Mouse (Mus musculus) cerebellum, postnatal 36 days (tissue): Measurements from ENCODE around the gene Mtmr4.
A peak's percentile ranks its signal among the peaks of the same experiment; 100 is the strongest.

ENCODE experiments used
- DNase-seq, 2 experiments: peaks; one replicate each; pipeline ENCODE4 v3.0.0; 2021 to 2022; ENCODE audit warnings: mixed read lengths in 2 of 2

Gene Mtmr4

DNA sequence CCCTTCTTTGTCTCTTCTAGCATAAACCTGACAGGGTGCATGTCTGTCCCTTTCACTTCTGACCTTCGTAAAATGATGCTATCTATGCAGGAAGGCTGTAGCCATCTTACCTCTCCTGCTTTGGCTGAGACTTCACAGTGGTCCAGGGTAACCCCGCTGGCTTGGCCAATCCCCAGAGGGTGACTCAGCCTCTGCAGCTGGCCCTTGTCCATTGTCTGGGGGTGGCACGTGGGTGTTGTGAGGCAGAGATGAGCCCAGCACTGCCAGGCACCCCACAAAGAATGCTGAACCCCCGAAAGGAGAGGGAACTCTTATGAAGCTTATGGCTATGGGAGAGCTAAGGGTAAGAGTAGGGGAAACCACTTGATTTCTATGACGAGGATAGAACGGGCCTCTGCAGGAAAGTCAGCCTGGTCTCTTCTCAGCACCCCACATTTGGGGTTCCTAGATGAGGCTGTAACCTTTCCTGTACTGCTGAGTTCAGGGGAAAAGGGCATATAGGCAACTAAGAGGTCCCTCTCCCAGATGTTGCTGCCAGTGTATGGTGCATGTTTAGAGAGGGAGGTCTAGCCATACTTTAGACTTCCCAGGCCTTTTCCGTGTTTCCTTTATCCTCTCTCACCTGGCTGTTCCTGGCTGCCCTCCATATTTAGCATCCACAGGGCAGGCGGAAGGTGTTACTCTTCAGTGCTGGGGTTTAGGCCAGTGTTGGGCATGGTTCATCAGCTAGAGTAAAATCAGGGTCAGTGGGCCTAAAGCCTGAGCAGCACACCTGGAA lies 9.8 kb upstream of the Mtmr4 start:
- peak; percentile 50 to 54 for DNase-seq

DNA sequence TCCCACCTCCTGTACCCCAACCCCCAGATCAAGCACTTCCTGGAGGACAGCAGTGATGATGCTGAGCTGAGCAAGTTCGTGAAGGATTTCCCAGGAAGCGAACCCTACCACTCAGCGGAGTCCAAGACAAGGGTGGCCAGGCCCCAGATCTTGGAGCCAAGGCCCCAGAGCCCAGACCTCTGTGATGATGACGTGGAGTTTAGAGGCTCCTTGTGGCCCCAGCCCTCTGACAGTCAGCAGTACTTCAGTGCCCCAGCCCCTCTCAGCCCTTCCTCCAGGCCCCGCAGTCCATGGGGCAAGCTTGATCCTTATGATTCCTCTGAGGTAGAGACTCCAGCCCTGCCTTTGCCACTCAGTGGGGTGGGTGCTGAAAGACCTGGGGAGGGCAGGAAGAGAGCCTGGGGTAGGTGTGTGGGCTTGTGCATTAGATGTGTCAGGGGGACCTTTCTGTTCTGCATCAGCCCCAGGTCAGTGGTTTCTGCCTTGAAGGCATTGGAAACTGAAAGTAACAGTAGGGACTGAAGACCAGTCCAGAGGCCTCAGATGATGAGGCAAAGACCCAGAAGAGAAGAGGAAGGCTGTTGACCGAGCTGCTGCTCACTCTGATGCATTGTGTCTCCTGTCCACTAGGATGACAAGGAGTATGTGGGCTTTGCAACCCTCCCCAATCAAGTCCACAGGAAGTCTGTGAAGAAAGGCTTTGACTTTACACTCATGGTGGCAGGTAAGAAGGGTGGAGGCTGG lies 8.5 kb upstream of the Mtmr4 start:
- no peak for DNase-seq

DNA sequence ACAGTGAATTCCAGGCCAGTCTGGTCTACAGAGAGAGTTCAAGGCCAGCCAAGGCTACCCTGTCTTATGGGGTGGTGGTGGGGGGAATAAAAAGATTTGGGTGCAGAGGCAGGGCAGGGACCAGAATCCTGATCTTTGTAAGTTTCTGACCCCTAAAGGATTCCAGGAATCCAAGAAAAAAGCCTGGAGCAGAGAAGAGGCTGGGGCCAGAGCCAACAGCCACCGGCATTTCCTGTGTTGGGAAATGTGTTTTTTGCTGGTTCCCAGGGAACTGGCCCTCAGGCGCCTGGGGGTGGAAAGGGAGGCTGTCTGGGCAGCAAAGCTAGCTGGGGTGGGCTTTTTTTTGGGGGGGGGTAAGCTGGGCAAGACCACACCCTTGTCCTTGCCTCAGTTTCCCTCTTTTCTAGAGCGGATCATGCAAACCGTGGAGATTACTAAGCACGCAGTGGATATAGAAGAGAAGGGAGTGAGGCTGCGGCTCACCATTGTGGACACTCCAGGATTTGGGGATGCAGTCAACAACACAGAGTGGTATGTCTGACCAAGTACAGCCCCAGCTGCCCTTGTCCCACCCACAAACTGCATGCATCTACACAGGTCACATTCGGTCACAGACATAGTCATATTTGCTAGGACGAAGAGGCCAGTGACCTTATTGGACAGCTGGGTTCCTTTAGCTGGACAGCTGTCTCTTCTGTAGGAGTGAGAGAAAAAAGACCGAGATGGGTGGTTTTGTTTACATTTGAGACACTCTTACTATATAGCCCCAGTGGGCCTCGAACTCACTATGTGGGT lies 7.1 kb upstream of the Mtmr4 start:
- DNase-seq = no peak

DNA sequence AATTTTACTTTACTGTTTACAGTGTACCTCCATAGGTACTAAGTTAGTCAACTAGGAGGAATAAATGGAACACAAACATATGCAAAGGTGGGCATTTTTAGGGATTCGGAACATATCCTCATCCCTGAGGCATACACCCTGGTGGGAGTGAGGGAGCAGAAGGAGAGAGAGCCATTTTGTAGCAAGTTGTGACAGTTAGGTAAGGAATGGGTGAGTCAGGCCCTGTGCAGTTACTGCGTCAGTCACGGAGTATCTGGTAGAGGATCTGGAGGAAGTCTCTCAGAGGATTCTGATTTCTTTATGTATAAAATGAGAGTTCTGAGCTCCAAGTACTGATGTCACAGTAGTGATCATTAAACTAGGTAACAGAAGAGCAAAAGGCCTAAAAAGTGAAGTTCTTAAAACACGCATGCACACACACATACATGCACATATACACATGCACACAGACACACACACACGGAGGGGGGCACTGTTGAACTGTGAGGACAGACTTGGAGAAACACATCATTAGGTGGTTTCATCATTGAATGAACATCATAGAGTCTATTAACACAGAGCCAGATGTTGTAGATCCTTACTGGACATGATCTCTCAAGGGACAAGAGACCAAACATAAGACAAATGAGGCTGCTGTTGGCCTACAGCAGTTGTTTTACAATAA lies 4.6 kb upstream of the Mtmr4 start:
- DNase-seq = no peak

- no peak for DNase-seq
Observed at GRCm38 (mm10) chr11:87589605-87590004, 2.4 kb upstream of the Mtmr4 start.

- DNase-seq = peak; percentile 41 to 54
Observed at GRCm38 (mm10) chr11:87590841-87591525, 979 bp upstream of the Mtmr4 start.

GRCm38 (mm10) chr11:87592354-87592695 lies 363 bp downstream of the Mtmr4 start:
- DNase-seq = no peak

GRCm38 (mm10) chr11:87592713-87593598 lies 994 bp downstream of the Mtmr4 start:
- no peak for DNase-seq

- peak; percentile 82 to 88 for DNase-seq
Observed at GRCm38 (mm10) chr11:87595327-87595841, 3.4 kb downstream of the Mtmr4 start.

- DNase-seq = peak; percentile 24 to 28
Observed at GRCm38 (mm10) chr11:87595976-87596375, 4.0 kb downstream of the Mtmr4 start.

- no peak for DNase-seq
Observed at GRCm38 (mm10) chr11:87596492-87596891, 4.5 kb downstream of the Mtmr4 start.

DNA sequence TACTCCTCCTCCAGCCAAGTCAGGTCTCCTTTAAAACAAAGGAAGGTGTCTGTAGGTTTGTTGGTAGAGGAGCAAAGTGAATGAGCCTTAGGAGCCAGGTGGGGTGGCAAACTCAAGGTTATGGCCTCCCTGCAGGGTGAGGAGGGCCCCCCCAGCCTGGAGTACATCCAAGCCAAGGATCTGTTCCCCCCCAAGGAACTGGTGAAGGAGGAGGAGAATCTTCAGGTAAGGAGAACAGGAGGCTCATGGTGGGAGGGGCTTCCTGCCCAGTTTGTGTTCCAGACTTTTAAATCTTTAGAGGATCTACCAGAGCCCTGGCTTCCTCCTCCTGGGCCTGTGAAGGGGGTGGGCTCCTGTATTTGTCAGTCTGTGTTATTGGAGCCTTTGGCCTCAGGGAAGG lies 5.1 kb downstream of the Mtmr4 start:
- no peak for DNase-seq

- no peak for DNase-seq
Observed at GRCm38 (mm10) chr11:87599395-87600089, 7.6 kb downstream of the Mtmr4 start.

GRCm38 (mm10) chr11:87600322-87600853 lies 8.4 kb downstream of the Mtmr4 start:
- DNase-seq = no peak

GRCm38 (mm10) chr11:87602234-87602633 lies 10.3 kb downstream of the Mtmr4 start:
- no peak for DNase-seq

DNA sequence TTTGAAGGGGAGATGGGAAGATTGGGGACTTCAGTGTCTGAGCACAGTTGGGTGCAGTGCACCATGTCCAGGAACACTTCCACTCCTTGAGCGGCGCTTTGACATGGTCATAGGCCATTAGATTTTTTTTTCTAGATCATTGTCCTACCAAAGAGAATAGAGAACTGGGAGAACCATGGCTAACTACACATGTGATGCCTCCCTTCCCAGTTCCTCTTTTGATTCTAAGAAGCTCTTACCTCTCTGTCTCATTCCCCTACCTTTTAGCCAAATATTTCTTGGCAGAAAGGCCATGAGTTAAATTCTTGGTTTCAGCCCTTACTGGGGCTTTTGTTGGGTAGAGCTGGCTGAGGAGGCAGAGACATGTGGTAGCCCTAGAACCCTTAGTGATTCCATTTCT lies 11.6 kb downstream of the Mtmr4 start:
- DNase-seq = no peak

- peak in 1 of 2 experiments; percentile 30 for DNase-seq
Observed at GRCm38 (mm10) chr11:87609264-87609663, 17.3 kb downstream of the Mtmr4 start.

GRCm38 (mm10) chr11:87611547-87611946 lies 19.6 kb downstream of the Mtmr4 start:
- no peak for DNase-seq

GRCm38 (mm10) chr11:87613972-87614371 lies 22.0 kb downstream of the Mtmr4 start:
- no peak for DNase-seq

DNA sequence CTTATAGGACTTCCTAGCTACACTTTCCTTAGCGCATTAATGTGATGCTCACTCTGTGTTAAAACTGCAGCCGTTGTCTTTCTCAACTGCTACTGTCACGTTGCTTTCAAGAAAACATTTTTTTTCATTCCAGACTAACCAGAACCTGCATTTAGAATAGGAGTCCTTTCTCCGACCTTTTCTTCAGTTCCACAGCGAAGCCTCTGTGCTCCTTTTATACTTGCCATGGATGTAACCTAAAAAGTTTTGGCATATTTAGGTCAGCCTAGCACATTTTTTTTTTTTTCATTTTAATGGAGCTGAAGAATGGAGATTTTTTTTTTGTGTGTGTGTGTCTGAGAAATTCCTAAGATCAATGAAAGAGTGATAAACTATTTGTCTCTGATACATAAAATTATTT lies 23.6 kb downstream of the Mtmr4 start:
- no peak for DNase-seq
